Mouse (Mus musculus) CD4-positive naive resting alpha-beta T cell, adult 76 days (primary cell): Measurements from ENCODE around the gene Gm20594. TPM values are rescaled to one million over a fixed set of nuclear protein-coding genes. Genes with fewer than 3 reads are reported as not detected.

ENCODE experiments used
- total RNA-seq: library from RNA; stranded (reverse); gene quantifications from one replicate; pipeline ENCODE4 v1.2.4, GENCODE M21; 2023

Gm20594 gene
- not detected for total RNA-seq

GRCm38 (mm10) chr6:79817616-79818015 is at the start of gene Gm20594:
Gene Gm20594, plus strand, starts transcription at chr6:79817916.

Other genes with a start within 250 kb of the Gm20594 start
- not detected for gene Lrrtm4, start 201.0 kb downstream of the Gm20594 start, total RNA-seq